Mouse (Mus musculus) olfactory bulb, adult 2 months (tissue): Measurements from ENCODE around the gene Dhrs3.

Experiments
- CTCF ChIP-seq: fragments of 200-500 bp; IDR thresholded peaks from 2 replicates; pipeline ENCODE4 v1.5.1; 2012; ENCODE audit warnings: low read depth, mild to moderate bottlenecking, low read length, moderate library complexity; ENCODE audit not compliant: insufficient read depth
- POLR2A ChIP-seq: fragments of 200-500 bp; IDR thresholded peaks from 2 replicates; pipeline ENCODE4 v1.6.1; 2012; ENCODE audit warnings: mild to moderate bottlenecking, low read depth, low read length, moderate library complexity; ENCODE audit not compliant: insufficient read depth

GRCm38 (mm10) chr4:144867926-144868325, 24.7 kb upstream of the Dhrs3 start:
- TF ChIP-seq CTCF: no peak
- no peak for TF ChIP-seq POLR2A
